Mouse (Mus musculus) CH12.LX (cell line): ENCODE measurements at regions not wholly inside any gene's neighbourhood (a gene's known extent, or its start where the extent isn't known, plus 50 kb on each side); places are given as distances from the start of the nearest gene placed in this dataset.

Source experiments
- DNase-seq: peaks from one replicate; pipeline ENCODE4 v3.0.0-alpha.2; 2013; ENCODE audit errors: extremely low read depth
- H3K27ac ChIP-seq: 2 replicates; pipeline ENCODE4 v1.5.1; 2012; ENCODE audit warnings: low read depth, mild to moderate bottlenecking, control low read depth, moderate library complexity; ENCODE audit not compliant: insufficient read depth
- H3K27me3 ChIP-seq: replicated peaks from 2 replicates; pipeline ENCODE3; 2012; ENCODE audit warnings: inconsistent platforms
- H3K36me3 ChIP-seq, 2 experiments: replicated peaks in 1 of 2; 2 replicates each; pipeline versions ENCODE3 to v1.6.1; 2012; ENCODE audit warnings: inconsistent platforms in 1 of 2, low read length in 1 of 2, mild to moderate bottlenecking in 1 of 2, mixed read lengths in 1 of 2, moderate library complexity in 1 of 2; ENCODE audit not compliant: control insufficient read depth in 1 of 2, insufficient read depth in 1 of 2
- H3K4me1 ChIP-seq, 2 experiments: 2 replicates each; pipeline ENCODE4 v1.6.1; 2012; ENCODE audit warnings: inconsistent platforms in 1 of 2, moderate library complexity in 1 of 2; ENCODE audit not compliant: insufficient read depth in 2 of 2, control insufficient read depth in 1 of 2
- H3K4me2 ChIP-seq: 2 replicates; pipeline ENCODE4 v1.6.1; 2012; ENCODE audit warnings: low read depth, mild to moderate bottlenecking, control low read depth; ENCODE audit not compliant: poor library complexity, insufficient read depth, severe bottlenecking
- H3K4me3 ChIP-seq, 3 experiments: fragments of 150-350 bp in 1 of 3; sonication (generic) in 1 of 3; replicated peaks in 1 of 3; 2 replicates each; pipeline versions ENCODE3 to v1.5.1; 2011 to 2012; ENCODE audit warnings: low read depth in 2 of 3, low read length in 2 of 3, mild to moderate bottlenecking in 2 of 3, moderate library complexity in 2 of 3, control low read depth in 1 of 3, improper control_type of control experiment in 1 of 3, inconsistent platforms in 1 of 3, mixed read lengths in 1 of 3; ENCODE audit not compliant: poor library complexity in 1 of 3
- H3K79me2 ChIP-seq: replicated peaks from 2 replicates; pipeline ENCODE4 v1.6.1; 2012; ENCODE audit warnings: mild to moderate bottlenecking, moderate library complexity; ENCODE audit not compliant: control insufficient read depth, poor library complexity, insufficient read depth, severe bottlenecking; ENCODE audit errors: extremely low read depth
- H3K9ac ChIP-seq: 2 replicates; pipeline ENCODE4 v1.6.1; 2012; ENCODE audit warnings: low read depth, mild to moderate bottlenecking, control low read depth, moderate library complexity; ENCODE audit not compliant: insufficient read depth
- H3K9me3 ChIP-seq: replicated peaks from 2 replicates; pipeline ENCODE3; 2012; ENCODE audit warnings: low read length, inconsistent platforms, mixed read lengths
- BHLHE40 ChIP-seq: IDR thresholded peaks from 2 replicates; pipeline ENCODE4 v1.6.1; 2011; ENCODE audit warnings: mild to moderate bottlenecking, low read depth, low read length, improper control_type of control experiment
- CHD1 ChIP-seq: IDR thresholded peaks from 2 replicates; pipeline ENCODE4 v1.6.1; 2012; ENCODE audit warnings: low read depth, low read length, improper control_type of control experiment, inconsistent platforms
- CTCF ChIP-seq, 2 experiments: IDR thresholded peaks in 1 of 2; conservative IDR thresholded peaks in 1 of 2; 2 replicates each; pipeline ENCODE4 v1.5.1; 2011 to 2012; ENCODE audit warnings: low read depth in 2 of 2, low read length in 2 of 2, improper control_type of control experiment in 1 of 2, inconsistent platforms in 1 of 2, mild to moderate bottlenecking in 1 of 2, moderate library complexity in 1 of 2
- E2F4 ChIP-seq: IDR thresholded peaks from 2 replicates; pipeline ENCODE4 v1.6.1; 2011; ENCODE audit warnings: low read depth, low read length, improper control_type of control experiment; ENCODE audit not compliant: insufficient replicate concordance
- ELF1 ChIP-seq: IDR thresholded peaks from 2 replicates; pipeline ENCODE4 v1.6.1; 2014; ENCODE audit warnings: low read depth, mild to moderate bottlenecking, inconsistent platforms, low read length, improper control_type of control experiment
- EP300 ChIP-seq: IDR thresholded peaks from 2 replicates; pipeline ENCODE4 v1.6.1; 2011; ENCODE audit warnings: low read length, improper control_type of control experiment
- ETS1 ChIP-seq: conservative IDR thresholded peaks from 2 replicates; pipeline ENCODE4 v1.6.1; 2012; ENCODE audit warnings: low read depth, mild to moderate bottlenecking, inconsistent platforms, low read length, improper control_type of control experiment, moderate library complexity
- HCFC1 ChIP-seq: IDR thresholded peaks from 2 replicates; pipeline ENCODE4 v1.6.1; 2012; ENCODE audit warnings: low read depth, mild to moderate bottlenecking, inconsistent platforms, low read length, improper control_type of control experiment
- IRF4 ChIP-seq: IDR thresholded peaks from 2 replicates; pipeline ENCODE4 v1.6.1; 2014; ENCODE audit warnings: low read depth, mild to moderate bottlenecking, inconsistent platforms, low read length, improper control_type of control experiment
- KAT2A ChIP-seq: IDR thresholded peaks from 2 replicates; pipeline ENCODE4 v1.6.1; 2012; ENCODE audit warnings: low read length, improper control_type of control experiment, inconsistent platforms; ENCODE audit not compliant: insufficient replicate concordance
- MAX ChIP-seq: IDR thresholded peaks from 2 replicates; pipeline ENCODE4 v1.6.1; 2011; ENCODE audit warnings: low read length, improper control_type of control experiment
- MAZ ChIP-seq: IDR thresholded peaks from 2 replicates; pipeline ENCODE4 v1.6.1; 2012; ENCODE audit warnings: low read depth, mild to moderate bottlenecking, inconsistent platforms, low read length, improper control_type of control experiment, moderate library complexity
- MEF2A ChIP-seq: IDR thresholded peaks from 2 replicates; pipeline ENCODE4 v1.6.1; 2014; ENCODE audit warnings: low read depth, mild to moderate bottlenecking, inconsistent platforms, low read length, improper control_type of control experiment, borderline replicate concordance
- MXI1 ChIP-seq: IDR thresholded peaks from 2 replicates; pipeline ENCODE4 v1.6.1; 2011; ENCODE audit warnings: mild to moderate bottlenecking, low read depth, low read length, improper control_type of control experiment
- MYC ChIP-seq: IDR thresholded peaks from 2 replicates; pipeline ENCODE4 v1.6.1; 2011; ENCODE audit warnings: low read depth, mild to moderate bottlenecking, improper control_type of control experiment, low read length
- NELFE ChIP-seq: IDR thresholded peaks from 2 replicates; pipeline ENCODE4 v1.6.1; 2011; ENCODE audit warnings: low read depth, low read length, improper control_type of control experiment
- POLR2A ChIP-seq: IDR thresholded peaks from 2 replicates; pipeline ENCODE4 v1.6.1; 2011; ENCODE audit warnings: low read depth, mild to moderate bottlenecking, improper control_type of control experiment, low read length
- RAD21 ChIP-seq: IDR thresholded peaks from 2 replicates; pipeline ENCODE4 v1.6.1; 2011; ENCODE audit warnings: low read depth, mild to moderate bottlenecking, low read length, improper control_type of control experiment, moderate library complexity
- SMC3 ChIP-seq: IDR thresholded peaks from 2 replicates; pipeline ENCODE4 v1.6.1; 2011; ENCODE audit warnings: low read depth, low read length, improper control_type of control experiment
- TBP ChIP-seq: conservative IDR thresholded peaks from 2 replicates; pipeline ENCODE4 v1.6.1; 2011; ENCODE audit warnings: low read depth, low read length, improper control_type of control experiment
- TCF12 ChIP-seq: IDR thresholded peaks from 2 replicates; pipeline ENCODE4 v1.6.1; 2014; ENCODE audit warnings: low read depth, mild to moderate bottlenecking, inconsistent platforms, low read length, improper control_type of control experiment
- USF2 ChIP-seq: conservative IDR thresholded peaks from 2 replicates; pipeline ENCODE4 v1.6.1; 2011; ENCODE audit warnings: low read depth, low read length, improper control_type of control experiment
- ZC3H11A ChIP-seq: IDR thresholded peaks from 2 replicates; pipeline ENCODE4 v1.6.1; 2012; ENCODE audit warnings: low read depth, mild to moderate bottlenecking, inconsistent platforms, low read length, improper control_type of control experiment
- ZKSCAN1 ChIP-seq: IDR thresholded peaks from 2 replicates; pipeline ENCODE4 v1.6.1; 2012; ENCODE audit warnings: low read depth, inconsistent platforms, low read length, improper control_type of control experiment, borderline replicate concordance
- ZMIZ1 ChIP-seq: IDR thresholded peaks from 2 replicates; pipeline ENCODE4 v1.6.1; 2012; ENCODE audit warnings: low read depth, mild to moderate bottlenecking, inconsistent platforms, low read length, improper control_type of control experiment
- ZNF384 ChIP-seq: IDR thresholded peaks from 2 replicates; pipeline ENCODE4 v1.6.1; 2012; ENCODE audit warnings: low read depth, low read length, improper control_type of control experiment, inconsistent platforms
- dilution Hi-C: fragments of 300-500 bp; cut with MboI; formaldehyde crosslinking; loops from 2 replicates; pipeline ENCODE4 v1.14.3; 2020; ENCODE audit warnings: low sequenced_read_pairs; ENCODE audit not compliant: extremely low pct_unique_long_range_greater_than_20kb, extremely low pct_ligation_motif_present
- in situ Hi-C: fragments of 300-500 bp; cut with MboI; formaldehyde crosslinking; loops from 3 replicates; pipeline ENCODE4 v1.14.3; 2019; ENCODE audit warnings: low sequenced_read_pairs, low pct_ligation_motif_present, low pct_unique_long_range_greater_than_20kb, mixed read lengths

- in situ Hi-C loops (no loop called here), dilution Hi-C loops (no loop called here)
- H3K27me3 ChIP-seq = peaks cover 4% of the 10 kb centered on the region
- H3K4me3 ChIP-seq = no peak overlapping the region
- H3K79me2 ChIP-seq = no peaks in the 10 kb centered on the region
- H3K9ac ChIP-seq = no peak overlapping the region
- H3K9me3 ChIP-seq = no peaks in the 10 kb centered on the region
- DNase-seq = no peak
- TF ChIP-seq ZKSCAN1 (no peak), MAZ (no peak), CTCF (conservative IDR thresholded peaks at IDR 0.05 in 1 of 2, IDR thresholded peaks at IDR 0.05 in 1 of 2; ENCODE audit: low read depth in 2 of 2, low read length in 2 of 2) (no peak), POLR2A (no peak), MYC (no peak), TBP (no peak), HCFC1 (no peak), SMC3 (no peak), ZNF384 (no peak), ZC3H11A (no peak), TCF12 (no peak), MAX (no peak), BHLHE40 (no peak), MEF2A (no peak), RAD21 (no peak), MXI1 (no peak), EP300 (no peak), NELFE (no peak)
- no peak overlapping the region for H3K4me2 ChIP-seq
- no peak overlapping the region for H3K27ac ChIP-seq
- H3K36me3 ChIP-seq = no peaks in the 10 kb centered on the region
- H3K4me1 ChIP-seq = peaks cover 16 to 23% of the 10 kb centered on the region in 2 experiments
These were observed 74.1 kb upstream of the Pmepa1 start for GRCm38 (mm10) chr2:173350405-173350804.

- in situ Hi-C loops = no loop called here
- no peak for TF ChIP-seq ETS1
- no peak for TF ChIP-seq USF2
- no peak for TF ChIP-seq MAZ
- no peak for TF ChIP-seq ZMIZ1
- TF ChIP-seq E2F4 = no peak
- no peak for TF ChIP-seq TBP
- no peak for TF ChIP-seq EP300
- no peak for TF ChIP-seq KAT2A
- TF ChIP-seq ZNF384 = no peak
- TF ChIP-seq ELF1 = no peak
- no peak for TF ChIP-seq SMC3
- TF ChIP-seq ZC3H11A = no peak
- TF ChIP-seq IRF4 = no peak
- TF ChIP-seq CHD1 = no peak
- no peak for TF ChIP-seq MEF2A
- TF ChIP-seq, all 38 proteins: peak for 0
- Histone ChIP-seq H3K4me3 (no peak overlapping the region), H3K9ac (no peak overlapping the region), H3K4me1 (peaks cover 16 to 23% of the 10 kb centered on the region in 2 experiments), H3K79me2 (no peaks in the 10 kb centered on the region), H3K27me3 (peaks cover 4% of the 10 kb centered on the region), H3K27ac (no peak overlapping the region), H3K9me3 (no peaks in the 10 kb centered on the region), H3K4me2 (no peak overlapping the region), H3K36me3 (no peaks in the 10 kb centered on the region)
- dilution Hi-C loops = no loop called here
- no peak for DNase-seq
These were observed 74.5 kb upstream of the Pmepa1 start for GRCm38 (mm10) chr2:173350831-173351230.
